Mouse (Mus musculus): ENCODE results near the gene Itgb2.

DNA sequence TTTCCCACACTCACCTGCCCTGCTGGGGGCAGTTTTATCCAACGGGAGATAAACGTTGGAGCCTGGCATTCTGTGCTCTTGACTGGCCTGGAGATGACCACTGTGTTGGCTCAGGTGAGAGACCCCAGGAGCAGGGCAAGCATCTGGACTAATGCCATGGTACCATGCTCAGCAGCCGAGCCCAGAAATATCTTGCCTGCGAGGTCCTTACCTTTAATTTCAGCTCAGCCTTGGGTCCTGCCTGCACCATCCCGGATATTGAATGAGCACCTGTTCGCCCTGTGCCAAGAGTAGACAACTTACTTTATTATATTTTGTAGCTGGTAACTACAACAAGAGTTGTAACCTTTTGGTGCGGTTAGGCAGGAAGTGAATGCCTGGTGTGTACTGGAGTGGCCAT lies 76.8 kb downstream of the Itgb2 start:
- no peak for TF ChIP-seq TAL1 (conservative IDR thresholded peaks at IDR 0.05; ENCODE audit: low read depth, low read length)
- no peak for TF ChIP-seq CTCF (IDR thresholded peaks at IDR 0.05; ENCODE audit: low read depth, low read length)
- no peak for TF ChIP-seq POLR2AphosphoS5 (IDR thresholded peaks at IDR 0.05; ENCODE audit: insufficient replicate concordance, low read depth, low read length)

Measured in G1E (cell line).